Mouse (Mus musculus) yolk sac, embryonic 10.5 days (tissue): ENCODE data around the gene Ammecr1.

Experiments
- DNase-seq: peaks from one replicate; pipeline ENCODE4 v3.0.0-alpha.2; 2017; ENCODE audit warnings: low spot score

Ammecr1 gene

DNA sequence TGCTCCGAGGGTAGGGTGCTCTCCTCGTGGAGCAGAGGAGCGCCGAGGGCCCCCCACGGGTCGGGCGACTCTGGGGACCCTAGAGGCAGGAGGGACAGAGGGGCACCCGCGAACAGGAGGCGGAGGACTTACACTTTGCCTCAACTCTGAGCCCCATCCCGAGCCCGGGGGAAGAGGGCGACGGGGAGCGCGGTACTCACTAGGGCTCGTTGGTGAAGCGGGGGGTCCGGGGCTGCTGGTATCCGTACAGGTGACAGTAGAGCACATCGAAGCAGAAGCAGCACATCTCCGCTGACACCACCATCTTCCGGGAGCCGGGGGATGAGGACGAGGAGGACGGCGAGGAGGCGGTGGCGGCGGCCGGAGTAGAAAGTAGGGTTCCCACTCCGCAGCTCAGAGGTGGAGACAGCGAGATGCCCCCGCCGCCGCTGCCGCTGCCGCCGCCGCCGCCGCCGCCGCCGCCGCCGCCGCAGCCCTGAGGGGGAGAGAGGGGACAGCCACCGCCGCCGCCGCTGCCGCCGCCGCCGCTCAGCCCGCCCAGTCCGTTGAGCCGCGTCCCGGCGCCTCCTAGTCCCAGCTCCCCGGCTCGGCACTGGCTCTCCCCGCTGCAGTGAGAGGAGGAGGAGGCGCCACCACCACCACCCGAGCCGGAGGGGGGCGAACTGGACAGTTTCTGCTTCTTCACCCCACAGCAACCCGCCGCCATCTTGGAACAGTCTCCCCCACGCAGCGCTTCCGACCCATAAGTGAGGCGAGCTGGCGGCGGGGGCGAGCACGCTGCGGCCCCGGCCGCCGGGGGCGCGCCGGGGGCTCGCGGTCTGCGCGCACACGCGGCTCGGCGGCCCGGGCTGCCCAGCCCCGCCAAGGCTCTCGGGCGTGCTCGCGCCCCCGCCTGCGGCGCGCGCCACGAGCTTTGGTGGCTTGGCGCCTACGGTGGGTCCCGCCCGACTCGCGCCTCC is at the start of gene Ammecr1:
Gene Ammecr1 (minus strand): TSS at position 721 of the 959 bp plus-strand sequence.
- peak; percentile 74 for DNase-seq

DNA sequence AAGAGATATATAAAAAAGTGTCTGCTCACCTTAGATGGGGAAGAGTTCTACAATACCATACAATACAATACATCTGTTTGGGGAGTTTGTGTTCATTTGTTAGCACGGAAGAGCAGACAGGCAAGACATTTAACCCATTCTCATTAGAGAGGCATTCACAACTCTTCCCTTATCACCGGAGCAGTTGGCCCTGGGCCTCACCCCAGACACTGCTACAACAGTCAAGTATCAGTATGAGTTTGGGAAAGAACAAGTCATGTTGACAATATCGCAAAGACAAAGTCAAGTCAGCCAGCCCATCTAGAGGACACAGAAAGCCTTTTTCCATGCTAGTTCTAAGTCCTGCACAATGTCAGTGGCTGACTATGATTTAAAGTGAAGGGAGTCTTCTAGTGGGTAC is 47.6 kb upstream of the Ammecr1 start:
- no peak for DNase-seq

DNA sequence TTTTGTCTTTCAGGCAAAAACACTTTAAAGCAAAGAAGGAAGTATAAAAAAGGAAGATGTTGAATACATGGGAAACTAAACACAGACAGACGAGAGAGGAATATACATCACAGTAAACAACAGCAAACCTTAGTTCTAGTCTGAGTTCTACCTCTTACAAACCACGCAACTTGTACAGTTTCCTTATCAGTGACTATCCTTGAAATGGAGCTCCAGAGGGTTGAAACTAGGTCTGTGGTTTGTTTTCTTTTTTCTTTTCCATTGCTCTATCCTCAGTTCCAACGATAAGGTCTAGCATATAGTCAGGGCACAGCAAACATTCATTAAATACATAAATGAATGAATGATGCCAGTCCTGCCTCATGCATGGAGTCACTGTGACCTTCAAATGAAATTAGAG is 45.8 kb upstream of the Ammecr1 start:
- no peak for DNase-seq

GRCm38 (mm10) chrX:143011865-143012264 is 45.3 kb upstream of the Ammecr1 start:
- DNase-seq = no peak

DNA sequence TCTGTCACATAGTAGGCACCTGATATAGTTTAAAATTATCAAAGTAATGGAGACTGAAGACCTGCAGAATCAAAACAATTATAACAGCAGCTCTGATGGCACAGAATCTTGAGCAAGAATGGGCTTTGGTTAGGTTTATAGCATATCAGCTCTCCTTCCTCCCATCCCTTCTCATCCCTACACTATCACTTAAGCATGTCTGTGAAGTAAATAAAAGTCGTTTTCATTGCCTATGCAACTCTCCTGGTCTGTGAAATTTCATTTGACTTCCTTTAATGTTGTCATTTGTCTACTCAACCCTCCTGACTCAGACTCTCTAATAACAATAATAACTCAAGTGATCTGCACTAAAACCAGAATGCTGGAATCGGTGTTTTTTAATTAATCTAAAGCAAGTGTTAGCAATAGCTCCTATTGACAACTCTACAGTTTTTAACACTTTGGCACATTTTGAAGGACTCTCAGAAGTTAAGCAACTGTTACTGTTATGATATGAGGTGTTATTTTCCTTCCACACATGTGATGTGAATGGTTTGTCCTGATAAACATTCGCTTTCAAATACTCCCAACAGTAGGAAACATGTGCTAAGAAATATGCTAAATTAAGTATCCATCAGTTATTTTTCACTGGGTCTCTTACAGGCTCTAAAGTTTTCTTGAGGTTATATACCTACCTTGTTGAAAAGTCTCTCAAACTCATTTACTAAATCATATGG is 37.8 kb upstream of the Ammecr1 start:
- no peak for DNase-seq

DNA sequence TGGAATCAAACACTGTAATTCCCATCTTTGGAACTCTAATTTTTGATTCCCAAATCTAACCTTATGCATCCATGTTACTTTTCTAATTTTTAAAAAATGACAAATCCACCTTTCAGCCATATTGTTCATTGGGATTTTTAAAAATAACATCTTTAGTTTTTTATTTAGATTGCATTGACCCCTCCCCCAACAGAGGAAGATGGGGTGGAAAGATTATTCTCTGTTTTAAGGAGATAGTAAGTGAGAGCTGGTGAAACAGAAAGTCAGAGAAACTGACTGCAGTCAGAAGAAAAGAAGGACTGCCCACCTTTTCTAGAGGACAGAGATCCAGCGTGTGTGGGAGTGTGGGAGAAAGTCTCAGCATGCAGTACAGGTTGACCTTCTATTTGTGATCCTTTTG is 30.7 kb upstream of the Ammecr1 start:
- no peak for DNase-seq

GRCm38 (mm10) chrX:142994514-142994913 is 28.0 kb upstream of the Ammecr1 start:
- no peak for DNase-seq

- no peak for DNase-seq
Measured at GRCm38 (mm10) chrX:142984170-142984569, 17.6 kb upstream of the Ammecr1 start.

- DNase-seq = no peak
Measured at GRCm38 (mm10) chrX:142983638-142984037, 17.1 kb upstream of the Ammecr1 start.

DNA sequence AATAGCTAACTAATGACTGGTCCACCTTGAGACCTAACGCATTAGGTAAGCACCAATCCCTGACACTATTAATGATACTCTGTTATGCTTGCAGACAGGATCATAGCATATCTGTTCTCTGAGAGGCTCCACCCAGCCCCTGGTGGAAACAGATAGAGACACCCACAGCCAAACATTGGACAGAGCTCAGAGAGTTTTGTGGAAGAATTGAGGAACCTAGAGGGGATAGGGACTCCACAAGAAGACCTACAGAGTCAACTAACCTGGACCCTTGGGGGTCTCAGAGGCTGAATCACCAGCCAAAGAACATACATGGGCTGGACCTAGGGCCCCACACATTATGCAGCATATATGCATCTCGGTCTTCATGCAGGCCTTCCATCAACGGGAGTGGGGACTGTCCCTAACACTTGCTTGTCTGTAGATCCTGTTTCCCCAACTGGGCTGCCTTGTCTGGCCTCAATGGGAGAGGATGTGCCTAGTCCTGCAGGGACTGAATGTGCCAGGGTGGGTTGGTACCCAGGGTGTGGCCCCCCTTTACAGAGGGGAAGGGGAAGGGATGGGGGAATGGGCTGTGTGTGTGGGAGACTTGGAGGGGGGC is 15.1 kb upstream of the Ammecr1 start:
- no peak for DNase-seq

DNA sequence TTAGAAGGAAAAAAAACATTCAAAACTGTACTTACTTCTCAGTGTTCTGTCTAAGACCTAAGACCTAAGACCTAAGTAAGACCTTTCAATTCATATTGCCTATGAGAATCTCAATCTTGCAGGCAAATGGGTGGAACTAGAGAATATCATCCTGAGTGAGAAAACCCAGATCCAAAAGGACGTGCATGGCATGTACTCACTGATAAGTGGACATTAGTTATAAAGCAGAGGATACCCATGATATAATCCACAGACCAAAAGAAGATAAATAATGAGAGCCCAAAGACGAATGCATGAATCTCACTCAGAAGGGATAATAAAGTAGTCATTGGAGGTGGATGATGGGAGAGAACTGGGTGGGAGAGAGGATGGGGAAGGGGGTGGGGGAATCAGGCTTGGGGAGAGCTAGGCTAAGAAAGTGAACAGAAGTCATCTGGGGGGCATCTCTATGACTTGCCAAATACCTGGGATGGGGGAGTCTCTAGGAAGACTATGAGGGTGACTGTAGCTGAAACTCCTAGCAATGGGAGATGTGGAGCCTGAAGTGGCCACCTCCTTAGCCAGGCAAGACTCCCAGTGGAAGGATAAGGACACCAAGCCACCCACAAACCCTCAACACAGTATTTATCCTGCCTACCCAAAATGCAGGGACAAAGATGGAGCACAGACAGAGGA is 14.5 kb upstream of the Ammecr1 start:
- no peak for DNase-seq

DNA sequence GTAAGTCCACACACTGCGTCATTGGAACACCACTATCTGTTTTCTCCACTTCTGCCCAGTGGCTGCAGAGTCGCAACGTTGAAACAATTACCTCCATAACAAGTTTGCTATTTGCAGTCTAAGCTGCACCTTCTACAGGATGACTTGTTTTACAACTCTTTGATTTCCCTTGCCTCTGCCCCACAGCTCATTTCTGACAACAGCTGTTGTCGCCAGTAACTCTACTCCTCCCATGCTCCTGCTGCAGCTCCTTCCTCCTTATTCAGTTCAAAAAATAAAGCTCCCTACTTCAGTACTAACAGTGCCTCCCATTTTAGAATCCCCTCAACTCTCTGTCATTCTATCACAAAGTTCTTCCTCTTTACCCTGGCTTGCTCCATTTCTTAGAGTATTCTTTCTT is 12.7 kb upstream of the Ammecr1 start:
- no peak for DNase-seq

DNA sequence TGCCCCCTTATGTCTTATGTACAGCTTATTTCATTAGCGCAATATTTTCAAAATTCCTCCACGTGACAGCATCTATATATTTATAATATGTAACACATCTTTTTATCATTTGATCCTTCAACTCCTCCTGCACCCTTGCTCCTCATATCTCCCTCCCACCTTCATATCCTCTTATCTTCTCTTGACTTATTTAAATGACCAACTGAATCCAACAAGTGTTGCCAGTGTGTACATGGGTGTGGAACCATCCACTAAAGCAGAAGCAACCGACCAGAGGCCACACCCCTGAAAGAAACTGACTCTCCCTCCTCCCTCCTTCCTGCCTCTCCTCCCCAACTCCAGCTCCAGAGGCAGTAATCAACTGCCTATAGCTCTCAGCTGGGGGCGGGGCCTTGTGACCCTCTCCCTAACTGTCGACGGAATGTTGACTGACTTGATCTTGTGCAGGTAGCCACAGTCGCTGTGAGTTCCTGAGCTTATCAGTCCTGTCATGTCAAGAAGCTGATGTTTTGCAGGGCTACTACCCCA is 6.0 kb upstream of the Ammecr1 start:
- DNase-seq = peak; percentile 25

- no peak for DNase-seq
Measured at GRCm38 (mm10) chrX:142971759-142972158, 5.2 kb upstream of the Ammecr1 start.

- no peak for DNase-seq
Measured at GRCm38 (mm10) chrX:142967067-142967466, 539 bp upstream of the Ammecr1 start.

- peak; percentile 1 for DNase-seq
Measured at GRCm38 (mm10) chrX:142965236-142966007, 1.1 kb downstream of the Ammecr1 start.

DNA sequence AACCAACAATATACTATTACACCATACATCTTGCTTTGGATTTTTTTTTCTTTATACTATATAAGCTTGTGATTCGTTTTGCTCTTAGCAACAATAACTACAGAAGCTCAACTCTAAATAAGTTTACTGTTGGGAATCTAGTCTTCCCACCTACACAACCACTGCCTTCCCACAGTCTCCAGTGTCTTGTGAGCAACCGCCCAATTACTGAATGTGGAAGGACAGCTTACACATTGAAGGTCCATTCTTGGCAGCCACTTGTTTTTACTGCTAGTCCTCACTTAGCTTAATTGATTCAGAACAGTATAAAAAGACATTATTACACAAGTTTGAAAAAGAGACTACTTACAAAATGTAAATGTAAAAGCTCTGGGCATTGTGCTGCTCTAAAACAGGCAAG is 6.1 kb downstream of the Ammecr1 start:
- DNase-seq = no peak

GRCm38 (mm10) chrX:142959674-142960307 is 6.7 kb downstream of the Ammecr1 start:
- DNase-seq = no peak

DNA sequence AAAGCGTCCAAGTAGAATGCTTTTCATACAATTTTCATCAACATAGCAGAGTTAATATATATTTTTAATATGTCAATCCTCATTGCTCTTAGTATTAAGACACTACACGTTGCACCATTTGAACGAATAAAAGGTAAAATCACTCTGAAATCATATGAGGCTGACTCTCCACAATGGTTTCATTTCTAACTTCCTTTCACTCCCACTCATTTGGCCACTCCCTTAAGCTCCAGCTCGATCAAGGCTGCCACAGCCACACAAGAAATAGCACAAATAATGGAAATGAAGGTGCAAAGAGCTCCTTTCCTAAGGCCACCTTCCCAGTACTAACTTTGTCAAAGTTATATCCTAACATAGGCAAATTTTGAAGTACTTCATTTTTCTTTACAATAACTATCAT is 38.1 kb downstream of the Ammecr1 start:
- no peak for DNase-seq

- no peak for DNase-seq
Measured at GRCm38 (mm10) chrX:142917394-142917793, 49.1 kb downstream of the Ammecr1 start.

- DNase-seq = no peak
Measured at GRCm38 (mm10) chrX:142916719-142917118, 49.8 kb downstream of the Ammecr1 start.
